Mouse (Mus musculus) A20 (cell line): ENCODE results near the gene Zfp691.

Experiments used
- DNase-seq: peaks from one replicate; pipeline ENCODE4 v3.0.0-alpha.2; 2011; ENCODE audit warnings: low read depth, low spot score

Zfp691 gene

DNA sequence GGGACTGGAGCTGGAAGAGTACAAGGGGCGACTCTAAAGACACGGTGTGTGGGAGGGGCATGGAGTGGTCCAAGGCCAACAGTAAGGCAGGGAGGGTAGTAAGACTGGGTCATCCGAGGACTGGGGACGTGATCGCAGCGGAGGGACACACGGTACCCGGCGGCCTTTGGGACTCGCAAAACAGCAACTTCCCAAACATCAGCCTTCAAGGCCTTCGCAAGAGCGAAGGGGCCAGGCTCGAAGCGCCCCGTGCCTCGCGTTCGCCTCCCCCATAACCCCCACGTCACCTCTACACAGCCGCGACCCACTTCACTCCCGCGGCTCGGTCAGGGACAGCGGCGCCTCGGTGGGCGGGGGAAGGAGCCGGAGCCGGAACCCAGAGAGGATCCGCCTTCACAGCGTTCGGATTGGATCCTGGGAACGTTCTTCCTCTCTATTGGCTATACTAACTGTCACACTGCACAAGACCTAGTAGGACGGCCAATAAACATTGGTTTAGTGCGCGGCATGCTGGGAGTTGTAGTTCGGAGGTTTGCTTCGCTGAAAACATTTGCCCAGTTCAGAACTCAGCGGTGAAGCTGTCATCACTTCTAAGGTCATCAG lies at the start of gene Zfp691:
Zfp691 (minus strand) TSS at position 345 of the 603 bp plus-strand sequence.
- peak; percentile 97 for DNase-seq

GRCm38 (mm10) chr4:119223696-119224095 lies 49.7 kb upstream of the Zfp691 start:
- peak; percentile 50 for DNase-seq

DNA sequence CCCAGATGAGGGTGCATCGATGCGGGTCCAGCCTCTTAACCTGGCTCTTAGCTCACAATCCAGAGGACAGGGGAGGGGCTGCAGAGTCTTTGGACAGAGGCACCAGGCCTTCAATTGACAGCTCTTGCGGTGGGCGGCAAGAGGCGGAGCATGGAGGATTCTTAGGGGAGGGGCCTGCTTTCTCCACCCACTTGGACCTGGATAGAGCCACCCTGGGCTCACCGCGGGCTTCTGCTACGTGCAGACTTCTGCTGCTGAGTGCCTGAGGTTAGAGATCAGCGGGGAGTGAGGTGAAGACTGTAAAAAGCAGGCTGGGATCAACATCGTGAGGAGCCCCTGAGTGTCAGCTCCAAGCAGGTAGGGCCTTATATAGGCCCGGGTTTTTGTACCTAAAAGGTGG lies 44.2 kb upstream of the Zfp691 start, which contains the start of gene Tmem269:
Tmem269 (minus strand) TSS at position 49 of the 400 bp plus-strand sequence.
- DNase-seq: no peak

DNA sequence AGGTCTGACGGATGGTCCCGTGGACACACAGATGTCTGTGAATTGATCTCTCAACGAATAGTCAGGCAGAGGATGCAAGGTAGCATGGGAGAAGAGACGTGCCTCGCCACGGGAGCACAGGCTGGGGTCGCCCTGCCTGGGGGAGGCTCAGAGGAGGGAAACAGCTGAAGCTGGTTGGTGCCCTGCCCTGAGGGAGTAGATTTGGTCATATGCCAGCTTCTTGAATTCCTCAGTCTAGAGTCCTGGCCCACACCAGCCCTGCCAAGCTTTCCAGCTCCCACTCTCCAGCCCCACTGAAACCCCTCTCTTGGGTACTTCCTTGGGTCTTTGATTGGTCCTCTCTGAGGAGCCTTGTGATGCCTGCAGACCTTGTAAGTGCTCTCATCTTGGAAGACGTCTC lies 42.7 kb upstream of the Zfp691 start:
- DNase-seq: no peak

DNA sequence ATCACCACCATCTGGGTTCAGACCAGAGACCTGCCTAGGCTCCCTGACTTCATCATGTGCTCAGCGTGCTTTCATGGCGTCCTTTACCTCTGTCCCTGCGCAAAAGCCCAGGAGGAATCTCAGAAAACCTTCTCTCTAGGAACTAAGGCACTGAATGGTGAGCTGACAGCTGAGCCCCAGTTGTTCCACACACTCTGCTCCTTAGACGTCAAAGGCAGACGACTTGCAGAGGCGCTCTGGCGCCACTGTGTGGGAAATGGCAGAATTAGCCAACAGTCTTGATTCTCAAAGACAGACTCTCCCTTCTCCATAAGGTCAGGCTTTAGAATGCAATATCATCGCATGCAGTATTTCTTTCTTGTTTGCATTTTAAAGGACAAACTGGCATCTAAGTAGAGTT lies 30.7 kb upstream of the Zfp691 start:
- DNase-seq: peak; percentile 77

DNA sequence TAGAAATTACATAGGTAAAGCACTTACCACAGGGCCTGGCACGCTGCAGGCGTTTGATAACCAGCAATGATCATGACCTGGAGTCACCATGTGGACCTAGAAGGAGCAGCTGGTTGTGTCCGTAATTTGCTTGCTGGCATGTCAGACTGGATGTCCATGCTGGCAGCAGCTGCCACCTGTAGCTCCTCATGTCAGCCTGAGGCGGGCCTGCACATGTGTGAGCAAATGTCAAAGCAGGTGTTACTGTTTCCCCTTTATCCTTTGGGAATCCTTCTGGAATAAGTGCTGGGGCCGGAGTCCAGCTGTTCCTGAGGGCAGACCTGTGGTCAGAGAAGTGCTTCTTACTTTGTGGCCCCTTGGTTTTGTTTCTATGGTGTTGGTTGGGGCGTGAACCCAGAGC lies 24.1 kb upstream of the Zfp691 start:
- no peak for DNase-seq

GRCm38 (mm10) chr4:119195582-119196320 lies 21.8 kb upstream of the Zfp691 start:
- DNase-seq: no peak

DNA sequence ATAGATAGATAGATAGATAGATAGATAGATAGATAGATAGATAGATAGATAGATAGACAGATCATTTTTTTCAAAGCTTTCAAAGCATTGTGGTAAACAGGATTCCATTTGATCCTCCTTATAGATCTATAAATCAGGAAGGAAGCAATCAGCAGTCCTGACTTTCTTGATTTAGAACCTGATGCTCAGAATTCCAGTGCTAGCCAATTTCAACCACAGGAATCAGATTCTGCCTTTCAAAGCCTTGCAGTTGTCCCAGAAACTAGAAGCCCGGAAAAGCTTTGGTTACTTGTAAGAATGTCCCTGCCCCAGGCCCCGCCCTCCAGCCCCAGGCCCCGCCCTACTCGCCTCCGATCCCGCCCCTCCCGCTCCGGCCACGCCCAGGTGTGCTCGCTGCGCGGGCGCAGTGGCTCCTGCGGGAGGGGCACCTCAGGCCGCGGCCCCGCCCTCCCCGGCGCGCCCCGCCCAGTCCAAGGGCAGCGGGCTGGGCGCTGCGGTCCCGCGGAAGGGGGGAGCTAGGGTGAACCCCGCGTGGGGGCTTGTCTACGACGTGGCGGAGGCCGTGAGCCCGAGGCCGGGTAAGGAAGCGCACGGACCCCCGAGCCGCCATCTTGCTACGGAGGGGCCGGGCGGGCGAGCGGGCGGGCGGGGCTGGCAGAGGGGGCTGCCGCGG lies 21.1 kb upstream of the Zfp691 start, which contains the start of gene Svbp:
Svbp (plus strand) TSS at position 398 of the 673 bp plus-strand sequence.
- peak; percentile 91 for DNase-seq

DNA sequence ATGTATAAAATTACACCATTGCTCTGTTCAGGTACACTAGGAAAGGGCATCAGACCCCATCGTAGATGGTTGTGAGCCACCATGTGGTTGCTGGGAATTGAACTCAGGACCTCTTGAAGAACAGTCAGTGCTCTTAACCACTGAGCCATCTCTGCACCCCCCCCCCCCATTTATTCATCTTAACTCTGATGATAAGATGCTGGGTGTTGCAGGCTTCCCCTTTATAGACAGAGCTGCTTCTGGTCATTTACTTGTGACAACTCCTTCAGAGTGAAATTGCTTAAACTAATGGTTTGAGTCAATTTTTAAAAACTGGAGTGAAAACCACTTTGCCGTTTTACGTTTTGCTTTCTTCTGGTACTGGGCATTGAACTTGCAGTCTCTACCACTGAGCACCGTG lies 18.8 kb upstream of the Zfp691 start:
- no peak for DNase-seq

DNA sequence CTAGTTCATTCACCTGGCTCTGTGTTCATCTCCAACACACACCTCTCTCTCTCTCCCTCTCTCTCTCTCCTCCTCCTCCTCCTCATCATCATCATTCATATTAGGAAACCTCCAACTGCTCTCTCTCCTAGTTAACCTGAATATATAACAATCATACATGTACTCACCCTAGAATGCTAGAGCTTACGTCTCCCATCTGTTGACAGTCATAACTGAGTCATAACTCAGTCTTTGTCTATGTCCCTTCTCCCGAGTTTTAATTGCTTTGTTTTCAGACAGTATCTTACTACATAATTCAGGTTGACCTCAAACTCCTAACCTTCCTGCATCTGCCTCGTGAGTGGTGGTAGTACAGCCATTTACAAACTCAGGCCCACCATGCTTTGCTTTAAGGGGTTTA lies 17.3 kb upstream of the Zfp691 start:
- no peak for DNase-seq

DNA sequence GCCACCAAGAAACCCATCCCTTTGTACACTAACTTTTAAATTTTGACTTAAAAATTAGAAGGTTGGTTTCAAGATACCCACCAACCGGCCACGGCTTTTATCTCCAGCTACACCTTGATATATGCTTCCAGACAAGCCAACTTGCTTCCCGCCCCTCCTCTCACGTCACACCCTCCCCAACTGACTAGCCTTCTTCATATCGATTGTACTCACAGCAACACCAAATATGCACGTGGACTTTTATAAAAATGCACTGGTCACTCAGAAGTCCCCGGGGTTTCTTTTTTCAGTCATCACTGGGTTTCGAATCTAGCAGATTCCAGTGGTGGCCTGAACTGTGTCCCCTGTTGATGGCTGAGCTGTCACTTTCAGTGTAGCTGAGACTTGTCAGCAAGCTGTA lies 16.6 kb upstream of the Zfp691 start:
- DNase-seq: no peak

DNA sequence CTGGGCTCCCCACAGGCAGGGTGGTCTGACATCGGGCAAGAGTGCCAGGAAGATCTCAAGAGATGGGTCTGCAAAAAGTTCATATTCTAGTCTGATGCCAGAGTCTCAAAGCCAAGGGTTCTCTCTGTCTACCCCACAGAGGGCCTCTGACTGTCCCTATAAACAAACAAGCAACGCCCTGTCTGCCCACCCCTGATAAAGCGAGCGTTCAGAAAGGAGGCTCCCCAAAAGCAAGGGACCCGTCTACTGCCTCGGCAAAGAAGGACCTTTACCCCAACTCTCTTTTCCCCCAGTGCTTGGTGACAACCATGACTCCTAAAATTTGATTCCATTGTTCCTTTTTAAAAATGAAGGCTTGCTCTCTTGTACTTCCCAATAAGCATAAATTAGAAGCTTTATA lies 15.9 kb upstream of the Zfp691 start, which contains the start of gene Ermap:
Ermap (minus strand) TSS at position 148 of the 400 bp plus-strand sequence.
- no peak for DNase-seq

- no peak for DNase-seq
These were observed 15.4 kb upstream of the Zfp691 start for GRCm38 (mm10) chr4:119189392-119189791.

GRCm38 (mm10) chr4:119188060-119188785 lies 14.2 kb upstream of the Zfp691 start:
- peak; percentile 48 for DNase-seq

DNA sequence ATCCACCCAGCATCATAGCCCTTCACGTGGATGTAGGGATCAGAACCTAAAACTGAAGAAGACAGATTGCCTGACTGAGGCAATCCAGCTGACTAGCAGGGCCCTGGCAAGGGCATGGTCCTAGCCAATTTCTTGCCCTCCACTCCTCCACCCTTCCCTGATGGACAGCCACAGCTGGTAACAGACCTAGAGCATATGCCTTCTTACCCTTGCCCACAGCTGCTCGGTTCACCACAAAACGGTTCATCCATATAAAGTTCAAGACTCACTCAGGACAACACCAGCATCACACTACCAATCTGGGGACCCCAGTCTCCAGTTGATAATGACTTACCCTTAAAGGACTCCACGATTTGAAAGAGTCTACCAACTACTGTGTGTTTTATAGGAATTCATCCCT lies 11.8 kb upstream of the Zfp691 start:
- DNase-seq: no peak

DNA sequence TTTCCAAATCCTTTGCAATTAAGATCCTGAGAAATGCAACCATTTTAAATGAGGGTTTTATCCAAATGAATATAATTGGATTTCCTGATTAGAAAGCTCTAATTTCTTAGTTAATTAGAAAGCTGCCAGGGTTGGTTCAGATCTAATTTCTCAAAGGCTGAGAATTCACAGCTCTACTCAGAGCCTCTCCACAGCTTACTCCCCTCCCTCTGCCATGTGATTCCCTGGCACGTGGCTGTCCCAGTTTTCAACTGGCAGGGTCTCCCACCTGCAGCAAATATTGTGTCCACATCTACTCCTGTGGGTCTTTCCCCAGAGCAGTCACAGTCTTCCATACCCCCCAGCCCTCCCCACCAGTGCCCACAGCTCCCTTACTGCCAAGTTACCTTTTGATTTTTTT lies 9.5 kb upstream of the Zfp691 start:
- DNase-seq: no peak

- peak; percentile 88 for DNase-seq
These were observed 7.5 kb upstream of the Zfp691 start for GRCm38 (mm10) chr4:119181456-119181855.

DNA sequence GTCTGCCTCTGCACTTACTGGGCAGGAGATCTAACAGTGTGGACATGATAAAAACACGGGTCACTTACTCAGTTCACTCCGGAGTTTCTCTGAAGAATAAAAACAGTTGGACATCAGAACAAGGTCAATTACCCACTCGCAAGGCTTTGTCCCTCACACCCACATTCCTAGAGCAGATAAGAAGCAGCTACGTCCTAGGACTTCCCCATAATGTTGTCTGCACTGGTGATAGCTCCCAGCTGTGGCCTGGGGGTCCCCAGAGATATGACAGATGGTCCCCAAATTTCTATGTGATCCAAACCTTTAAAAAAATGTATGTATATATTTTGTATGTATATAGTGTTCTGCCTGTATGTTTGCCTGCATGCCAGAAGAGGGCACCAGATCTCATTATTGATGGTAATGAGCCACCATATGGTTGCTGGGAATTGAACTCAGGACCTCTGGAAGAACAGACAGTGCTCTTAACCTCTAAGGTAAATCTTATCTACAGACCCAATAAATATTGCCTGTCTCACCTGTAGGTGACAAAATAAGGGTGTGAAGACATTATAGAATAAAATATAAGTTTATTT lies 6.2 kb upstream of the Zfp691 start:
- DNase-seq: peak; percentile 45

DNA sequence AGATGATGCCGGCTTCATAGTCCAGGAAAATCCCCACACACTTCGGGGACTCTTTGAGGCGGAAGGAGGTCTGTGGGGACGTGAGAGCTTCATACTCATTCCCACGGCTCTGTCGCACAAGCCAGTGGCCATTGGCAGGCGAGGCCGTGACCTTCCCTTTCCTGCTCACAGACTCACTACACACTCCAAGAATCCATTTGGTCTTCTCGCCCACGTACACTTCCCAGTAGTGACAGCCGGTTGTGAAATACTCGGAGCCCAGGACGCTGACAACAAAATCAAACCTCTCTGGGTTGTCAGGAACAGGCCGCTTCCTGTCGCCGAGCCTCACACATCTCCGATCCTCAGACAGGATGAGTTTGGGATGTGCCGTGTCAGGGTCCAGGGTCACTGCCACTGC lies 4.3 kb upstream of the Zfp691 start:
- no peak for DNase-seq

DNA sequence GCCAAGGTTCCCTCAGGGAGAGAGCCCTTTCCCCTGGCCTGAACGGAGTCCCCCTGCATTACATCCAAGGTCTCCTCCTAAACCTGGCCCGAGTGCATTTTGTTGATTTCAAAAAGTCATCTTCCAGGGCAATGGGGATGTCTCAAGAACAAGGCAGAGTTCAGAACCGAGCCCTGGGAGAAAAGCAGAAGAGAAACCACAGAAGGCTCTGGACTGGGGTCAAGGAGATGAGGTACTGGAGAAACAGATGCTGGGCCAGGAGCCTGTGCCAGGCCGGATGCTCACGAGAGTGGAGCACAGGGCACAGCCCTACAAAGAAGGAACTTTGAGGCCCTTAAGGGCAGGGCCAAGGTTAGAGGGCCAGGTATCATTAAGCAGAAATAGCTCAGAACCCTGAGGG lies 3.7 kb upstream of the Zfp691 start:
- no peak for DNase-seq

DNA sequence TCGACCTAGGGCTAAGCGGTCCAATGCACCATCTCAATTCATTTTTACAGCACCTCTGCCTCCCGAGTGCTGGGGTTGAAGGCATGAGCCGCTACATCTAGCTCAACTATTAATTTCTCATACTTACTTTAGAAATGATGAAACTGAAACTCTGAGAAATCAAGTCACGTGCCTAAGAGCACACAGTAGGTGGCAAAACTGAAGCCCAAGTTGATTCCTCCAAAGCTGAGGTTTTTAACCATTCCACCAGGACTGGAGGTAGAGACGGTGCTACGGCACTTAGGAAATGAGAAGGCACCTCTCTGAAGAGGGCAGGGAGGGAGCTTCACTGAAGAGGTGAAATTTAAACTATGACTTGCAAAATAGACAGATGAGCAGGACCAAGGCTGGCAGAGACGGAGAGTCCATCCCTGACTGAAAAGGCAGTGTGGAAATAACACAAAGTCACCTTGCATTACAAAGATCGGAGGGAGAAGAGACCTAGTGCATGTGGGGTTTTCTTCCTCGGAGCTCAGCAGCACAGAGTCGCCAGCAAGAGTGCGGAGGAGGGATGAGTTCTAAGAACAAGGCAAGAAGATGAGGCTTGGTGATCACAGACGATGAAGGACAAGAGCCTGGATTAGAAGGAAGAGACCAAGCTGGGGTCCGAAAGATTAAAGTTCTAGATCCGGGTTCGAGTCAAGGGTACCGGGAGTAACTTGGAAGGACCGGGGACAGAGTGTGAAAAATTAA lies 910 bp downstream of the Zfp691 start:
- DNase-seq: peak; percentile 70
